Mouse (Mus musculus) testis, postnatal 14 days (tissue): ENCODE results near the gene Pdlim5.

ENCODE experiments used
- DNase-seq: peaks from one replicate; pipeline ENCODE4 v3.0.0; 2021; ENCODE audit warnings: low spot score

Gene Pdlim5

DNA sequence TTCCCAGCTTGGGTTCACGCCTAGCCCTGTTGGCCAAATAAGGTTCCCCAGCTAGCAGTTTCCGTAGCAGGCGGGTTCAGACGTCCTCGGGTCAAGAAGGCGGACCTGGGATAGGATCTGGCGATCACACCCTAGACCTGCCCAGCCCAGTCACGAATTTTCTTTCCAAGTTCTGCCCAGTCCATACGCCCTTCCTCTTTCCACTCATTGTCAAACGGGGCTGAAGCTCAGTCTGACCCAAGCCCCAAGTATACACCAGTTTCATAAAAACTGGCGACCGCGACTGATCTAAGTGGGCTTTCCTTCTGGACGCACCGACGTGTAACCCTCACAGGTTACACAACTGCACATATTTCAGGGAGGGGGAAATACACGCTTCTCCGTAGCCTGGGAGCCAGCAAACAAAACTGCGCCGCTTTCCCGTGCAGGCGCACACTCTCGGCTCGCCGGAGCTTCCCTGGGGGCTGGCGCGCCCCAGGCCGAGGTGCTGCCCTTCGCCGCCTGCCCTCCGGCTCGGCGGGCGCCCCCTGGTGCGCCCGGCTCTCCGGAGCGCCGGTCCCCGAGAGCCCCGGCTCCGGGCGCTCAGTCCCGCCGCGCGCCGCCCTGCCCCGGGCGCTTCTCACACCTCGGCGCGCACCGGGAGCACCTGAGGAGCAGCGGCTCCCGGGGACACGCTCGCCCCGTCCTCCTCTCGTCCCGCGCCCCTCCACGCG lies 544 bp downstream of the Pdlim5 start:
- DNase-seq: peak; percentile 63

DNA sequence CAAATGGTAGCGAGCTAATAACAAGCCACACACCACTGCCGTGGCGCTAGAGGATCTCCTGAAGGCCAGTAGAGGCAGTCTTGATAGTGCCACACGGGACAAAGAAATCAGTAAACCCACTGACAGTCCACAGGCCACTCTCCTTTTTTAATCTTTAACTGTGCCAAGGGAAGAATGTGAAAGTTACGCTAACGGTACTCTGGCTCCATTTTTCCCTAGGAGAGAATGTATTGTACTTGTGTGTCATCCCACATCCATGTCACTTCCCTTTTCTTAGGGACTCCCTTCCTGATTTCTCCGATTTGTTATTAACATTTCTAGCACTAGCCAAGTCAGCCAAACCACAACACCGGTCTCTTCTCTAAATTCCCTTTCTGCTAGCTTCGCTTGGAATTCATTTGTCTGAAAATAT lies 1.5 kb downstream of the Pdlim5 start:
- DNase-seq: no peak

DNA sequence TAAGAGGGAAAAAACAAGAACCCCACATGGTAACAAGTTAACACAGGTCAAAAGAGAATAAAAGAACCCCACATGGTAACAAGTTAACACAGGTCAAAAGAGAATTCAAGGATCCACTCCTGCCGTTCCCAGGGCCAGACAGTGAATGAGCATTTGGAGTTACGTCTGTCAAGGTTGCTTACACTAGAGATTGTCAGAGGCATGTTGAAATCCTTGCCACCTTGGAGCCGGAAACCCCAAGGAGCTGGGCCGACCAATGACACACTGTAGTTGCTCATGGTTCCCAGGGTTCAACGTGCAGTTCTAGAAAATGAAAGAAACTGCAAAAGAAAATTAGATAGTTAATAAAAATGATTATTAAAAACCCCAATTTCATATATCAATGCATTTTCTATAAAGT lies 4.0 kb downstream of the Pdlim5 start:
- peak; percentile 17 for DNase-seq

DNA sequence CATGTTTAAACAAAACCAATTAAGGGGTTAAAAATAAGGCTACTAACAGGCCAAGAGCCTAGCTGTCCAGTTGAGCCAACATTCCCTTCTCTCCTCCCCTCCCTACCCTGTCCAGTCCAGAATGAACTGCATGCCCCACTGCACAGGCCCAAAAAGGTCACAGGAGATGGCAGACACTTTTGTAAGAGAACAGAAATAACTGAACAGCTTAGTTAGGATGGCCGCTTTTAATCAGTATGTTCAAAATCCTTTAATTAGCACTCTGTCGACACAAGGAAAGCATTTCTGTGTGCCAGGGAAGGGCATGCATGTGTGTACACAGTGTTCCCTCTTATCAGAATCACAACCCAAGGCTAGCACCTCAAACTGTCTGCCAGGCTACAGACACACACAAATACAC lies 5.2 kb downstream of the Pdlim5 start:
- no peak for DNase-seq

DNA sequence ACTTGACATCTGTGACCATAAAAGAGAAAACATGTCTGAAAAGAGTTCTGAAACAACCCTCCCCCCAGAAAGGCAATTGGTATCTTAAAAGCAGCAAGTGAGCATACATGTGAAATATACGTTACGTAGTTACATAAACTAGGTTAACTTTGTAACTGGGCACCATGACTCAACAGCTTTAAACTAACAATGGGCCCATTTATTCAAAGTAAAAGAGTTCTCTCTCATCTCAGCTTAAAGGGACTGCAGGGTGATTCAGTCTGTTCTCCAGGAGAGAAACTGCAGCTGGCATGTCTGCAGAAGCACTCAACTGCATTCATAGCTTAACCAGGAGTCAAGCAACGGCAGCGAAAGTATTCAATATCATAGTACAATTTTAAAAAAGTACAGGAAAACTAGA lies 7.3 kb downstream of the Pdlim5 start:
- DNase-seq: no peak

DNA sequence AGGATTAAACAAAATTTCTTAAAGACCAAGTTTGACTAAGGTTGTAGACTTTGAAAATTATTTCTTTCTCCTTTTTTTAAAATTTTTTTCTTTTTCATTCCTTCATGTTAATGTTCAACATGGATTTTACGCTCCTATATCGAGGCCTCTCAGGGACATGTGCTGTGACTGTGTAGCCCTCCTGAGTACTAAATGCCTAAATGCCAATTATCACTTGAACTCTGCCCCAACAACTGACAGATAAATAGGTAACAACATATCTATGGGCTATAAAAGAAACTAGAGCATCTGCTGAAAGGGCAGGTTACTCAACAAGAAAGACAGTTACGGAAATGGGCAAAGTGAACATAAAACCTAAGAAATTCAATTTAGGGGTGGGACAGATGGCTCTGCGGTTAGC lies 9.0 kb downstream of the Pdlim5 start:
- no peak for DNase-seq

DNA sequence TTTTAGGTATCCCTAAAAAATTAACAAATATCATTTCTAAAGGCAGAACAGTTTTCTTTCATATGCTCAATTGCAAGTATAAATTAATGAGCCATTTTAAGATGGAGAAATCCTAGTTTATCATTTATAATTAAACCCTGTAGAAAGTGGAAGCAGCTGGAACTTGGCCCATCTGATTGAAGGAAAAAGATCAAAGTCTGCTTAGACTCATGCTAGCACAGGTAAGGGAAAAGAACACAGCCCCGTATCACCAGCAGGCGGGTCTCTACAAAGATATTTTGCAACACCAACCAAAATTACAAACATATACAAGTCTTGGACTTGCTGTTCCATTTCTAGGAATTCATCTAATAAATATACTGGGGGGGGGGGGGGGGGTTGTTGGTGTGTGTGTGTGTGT lies 9.8 kb downstream of the Pdlim5 start:
- DNase-seq: no peak

DNA sequence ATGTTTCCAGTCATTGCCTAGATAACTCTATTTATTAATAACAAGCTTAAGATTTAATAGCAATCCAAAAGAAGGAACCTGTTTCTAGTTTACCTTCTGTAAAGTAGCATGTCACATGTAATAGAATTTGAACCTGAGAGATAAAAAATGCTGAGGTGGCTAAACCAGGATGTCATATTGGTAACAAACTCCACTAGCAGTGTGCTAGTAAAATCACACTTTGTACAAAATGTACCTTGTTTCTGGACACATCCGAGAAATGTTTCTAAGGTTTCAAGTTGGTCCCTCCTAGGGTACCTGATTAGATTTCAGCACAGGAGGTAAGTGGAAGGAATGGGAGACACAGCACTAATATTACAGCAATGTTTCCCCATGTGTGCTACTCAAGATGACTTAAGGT lies 18.9 kb downstream of the Pdlim5 start:
- DNase-seq: no peak

DNA sequence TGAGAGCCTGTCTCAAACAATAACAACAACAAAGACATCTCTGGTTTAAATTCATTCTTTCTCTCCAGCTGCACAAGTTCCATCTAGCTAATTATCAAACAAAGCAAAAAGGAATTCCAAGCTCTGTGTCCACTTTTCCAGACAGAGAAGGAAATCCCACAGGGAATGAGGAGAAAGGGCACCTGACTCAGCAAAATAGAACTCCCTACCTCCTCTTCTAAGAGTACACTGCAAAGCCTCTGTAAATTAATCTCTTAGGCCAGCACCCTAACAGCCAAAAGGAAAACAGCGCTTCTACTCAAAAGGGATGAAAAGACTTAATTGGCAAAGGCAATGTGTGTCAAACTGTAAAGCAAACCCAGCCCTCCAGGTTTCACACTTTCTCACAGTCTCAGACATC lies 20.4 kb downstream of the Pdlim5 start:
- DNase-seq: no peak

DNA sequence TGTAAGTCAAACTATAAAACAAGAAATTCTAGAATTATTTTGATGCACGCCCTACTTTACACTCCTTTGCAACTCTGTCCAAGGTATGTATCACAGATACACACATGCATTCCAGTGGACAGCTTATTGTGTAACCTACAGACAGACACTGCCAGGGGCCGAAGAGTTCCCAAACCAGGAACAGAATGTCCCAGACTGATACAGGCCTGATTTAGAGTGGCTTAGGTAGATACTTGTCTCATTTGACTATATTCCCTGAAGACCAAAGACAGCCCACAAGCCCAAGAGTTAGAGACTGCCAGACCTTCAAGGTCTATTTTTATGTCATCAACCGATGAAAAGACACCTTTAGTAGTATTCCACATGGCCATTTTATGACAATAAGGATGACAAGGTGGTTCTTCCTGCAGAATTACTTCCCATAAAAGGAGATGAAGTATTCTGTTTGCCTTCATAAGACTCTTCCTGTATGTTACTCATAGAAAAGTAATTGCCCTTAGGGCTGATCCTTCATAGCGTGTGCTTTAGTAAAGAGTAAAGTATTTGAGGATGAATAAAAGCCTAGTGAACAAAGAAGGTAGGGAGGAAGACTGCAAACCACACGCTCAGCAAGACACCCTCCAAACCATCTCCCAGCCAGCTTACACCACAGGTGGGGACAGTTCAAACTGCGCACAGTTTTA lies 22.9 kb downstream of the Pdlim5 start:
- DNase-seq: no peak

DNA sequence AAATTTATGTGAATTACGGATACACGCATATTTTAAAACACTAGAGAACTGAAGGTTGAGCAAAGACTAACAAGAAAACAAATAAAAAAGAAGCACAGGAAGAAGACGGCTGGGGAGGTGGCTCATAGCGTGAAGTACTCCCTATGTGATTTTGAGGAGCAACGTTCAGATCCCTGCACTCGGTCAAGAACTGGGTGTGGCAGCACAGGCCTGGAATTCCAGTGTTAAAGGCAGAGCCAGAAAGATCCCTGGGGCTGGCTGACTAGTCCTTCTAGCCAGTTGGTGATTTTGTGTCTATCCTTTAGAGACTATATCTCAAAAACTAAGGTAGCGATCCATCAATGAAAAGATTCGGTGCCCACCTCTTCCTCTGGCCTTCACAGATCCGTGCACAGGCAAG lies 27.1 kb downstream of the Pdlim5 start:
- no peak for DNase-seq

DNA sequence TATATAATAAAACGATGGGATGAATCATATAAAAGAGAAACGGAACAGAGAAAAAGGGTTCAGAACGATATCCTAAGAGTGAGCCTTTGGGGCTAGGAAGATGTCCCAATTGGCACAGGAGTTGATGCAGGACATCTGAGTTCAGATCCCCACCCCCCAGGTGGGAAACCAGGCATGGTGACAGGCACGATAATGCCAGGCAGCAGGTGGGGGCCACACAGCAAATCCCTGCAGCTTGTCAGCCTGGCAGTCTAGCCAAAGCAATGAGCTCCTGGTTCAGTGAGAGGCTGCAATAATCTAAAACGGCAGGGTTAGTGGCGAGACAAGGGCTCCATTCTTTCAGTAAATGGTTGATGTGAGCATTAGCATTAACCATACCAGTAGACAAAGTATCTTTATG lies 33.4 kb downstream of the Pdlim5 start:
- no peak for DNase-seq

DNA sequence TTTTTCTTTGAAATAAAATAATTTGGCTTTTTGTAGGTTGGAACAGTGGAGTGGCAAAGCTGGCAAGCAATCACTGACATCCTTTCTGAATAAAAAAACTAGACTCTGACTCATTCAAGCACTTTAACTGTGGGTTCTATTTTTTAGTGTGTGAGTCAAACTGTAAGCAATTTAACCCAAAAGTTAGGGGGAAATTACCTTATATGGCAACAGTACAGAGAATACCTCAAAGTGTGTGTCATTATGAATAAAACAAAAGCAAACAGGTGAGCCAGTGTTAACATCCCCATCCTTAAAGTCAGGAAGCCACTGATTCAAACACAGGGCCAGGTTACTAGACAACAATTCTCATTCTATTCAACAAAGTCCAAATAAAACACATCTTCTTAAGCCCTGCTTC lies 36.5 kb downstream of the Pdlim5 start:
- DNase-seq: no peak

DNA sequence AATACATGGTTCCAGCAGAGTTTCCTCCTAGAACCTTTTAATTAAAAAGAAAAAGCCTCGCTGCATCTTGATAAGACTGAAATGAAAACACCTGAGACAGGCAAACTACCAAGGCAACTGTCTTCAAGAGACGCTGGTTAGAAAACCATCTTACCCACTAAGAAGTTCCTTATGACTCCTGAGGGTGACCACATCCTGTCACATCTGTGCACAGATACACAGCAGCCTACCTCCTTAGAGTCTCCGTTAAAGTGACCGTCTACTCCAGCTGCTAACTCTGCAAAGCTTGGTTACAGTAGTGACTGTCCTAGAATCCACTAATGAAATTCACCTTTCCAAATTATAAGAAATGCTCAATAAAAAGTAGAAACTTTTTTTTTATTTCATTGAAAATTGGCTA lies 38.8 kb downstream of the Pdlim5 start:
- DNase-seq: no peak

DNA sequence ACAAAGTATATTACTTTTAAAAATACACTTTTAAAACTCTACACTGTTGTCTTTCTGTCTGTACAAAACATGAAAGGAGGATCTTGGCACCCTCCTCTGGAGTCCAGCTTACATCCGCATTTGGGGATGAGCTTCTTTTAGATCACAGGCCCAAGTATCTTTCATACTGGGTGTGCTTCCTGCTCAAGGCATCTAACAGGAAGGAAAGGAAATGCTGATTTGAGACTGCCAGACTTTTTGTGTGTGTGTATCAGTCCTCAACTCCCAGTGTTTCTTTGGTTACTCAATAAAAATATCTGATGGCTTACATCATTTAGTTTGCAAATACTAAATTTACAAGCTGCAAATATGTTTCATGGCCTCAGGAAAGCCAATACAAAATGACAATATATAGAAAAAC lies 42.3 kb downstream of the Pdlim5 start:
- DNase-seq: no peak

DNA sequence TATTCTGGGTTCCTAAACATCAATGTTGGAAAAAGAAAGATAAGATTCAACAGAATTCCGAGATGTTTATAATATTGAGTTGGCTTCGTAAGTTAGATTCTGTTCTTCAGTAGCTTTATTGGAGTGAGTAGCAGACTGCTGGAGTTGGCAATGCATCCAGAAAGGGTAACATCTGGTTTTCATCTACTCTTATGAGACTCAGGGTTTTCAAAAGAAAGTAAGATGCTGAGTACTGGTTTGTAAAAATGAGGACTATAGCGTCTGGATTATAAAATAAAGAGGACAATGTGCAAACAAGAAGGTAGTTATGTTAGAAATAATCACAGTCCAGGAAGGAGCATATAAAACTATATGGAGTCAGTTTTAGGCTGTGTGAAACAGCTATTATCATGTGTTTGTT lies 45.0 kb downstream of the Pdlim5 start:
- DNase-seq: no peak

DNA sequence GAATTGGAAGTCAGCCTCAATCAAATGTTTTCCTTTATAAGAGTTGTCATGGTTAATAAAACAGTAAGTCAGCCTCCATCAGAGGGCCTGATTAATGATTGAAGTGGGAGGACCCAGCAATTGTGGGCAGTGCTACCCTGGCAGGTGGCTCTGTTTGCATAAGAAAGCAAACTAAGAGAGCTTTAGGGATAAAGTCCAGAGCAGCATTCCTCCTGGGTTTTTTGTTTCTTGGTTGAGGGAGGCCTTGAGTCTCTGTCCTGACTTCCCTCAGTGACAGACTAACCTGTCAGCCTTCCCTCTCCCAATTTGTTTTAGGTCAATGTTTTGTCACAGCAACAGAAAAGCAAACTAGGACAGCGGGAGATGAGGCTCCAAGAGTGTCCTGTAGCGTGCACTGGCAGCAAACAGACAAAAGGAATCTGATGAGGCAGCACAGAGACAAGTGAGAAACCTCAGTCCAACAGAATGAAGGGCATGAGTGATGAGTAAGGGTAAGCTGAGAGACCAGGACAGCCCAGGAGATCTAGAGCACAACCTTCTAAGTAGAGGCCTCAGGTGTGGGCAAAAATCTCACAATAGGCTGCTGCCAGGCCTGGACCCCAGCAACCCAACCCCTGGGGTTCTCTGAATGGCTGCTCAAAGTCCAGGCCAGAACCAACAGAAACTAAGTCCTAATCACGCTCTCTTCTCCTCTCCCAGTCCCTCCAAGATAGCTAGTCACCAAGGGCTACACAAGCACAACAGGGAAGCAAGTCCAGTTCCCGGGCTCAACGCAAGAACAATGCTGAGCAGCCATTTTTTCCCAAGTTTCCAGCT lies 46.5 kb downstream of the Pdlim5 start:
- DNase-seq: no peak

DNA sequence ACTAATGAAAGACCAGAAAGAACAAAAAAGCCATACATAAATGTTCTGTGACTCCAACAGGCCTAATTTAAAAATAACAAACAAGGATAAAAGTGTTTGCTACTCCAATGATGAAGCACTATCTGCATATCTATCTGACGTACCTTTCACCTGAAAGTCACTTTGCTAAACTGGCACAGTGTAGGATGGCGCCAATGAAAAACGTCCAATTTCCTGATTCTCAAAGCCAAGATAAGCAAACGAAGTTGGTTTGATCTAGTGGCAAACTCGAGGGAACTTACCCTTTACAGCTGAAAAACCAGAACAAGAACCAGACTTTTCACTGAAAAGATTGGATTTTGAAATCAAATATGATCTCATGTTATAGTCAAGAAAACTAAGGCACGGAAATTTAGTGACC lies 49.2 kb downstream of the Pdlim5 start:
- DNase-seq: no peak

DNA sequence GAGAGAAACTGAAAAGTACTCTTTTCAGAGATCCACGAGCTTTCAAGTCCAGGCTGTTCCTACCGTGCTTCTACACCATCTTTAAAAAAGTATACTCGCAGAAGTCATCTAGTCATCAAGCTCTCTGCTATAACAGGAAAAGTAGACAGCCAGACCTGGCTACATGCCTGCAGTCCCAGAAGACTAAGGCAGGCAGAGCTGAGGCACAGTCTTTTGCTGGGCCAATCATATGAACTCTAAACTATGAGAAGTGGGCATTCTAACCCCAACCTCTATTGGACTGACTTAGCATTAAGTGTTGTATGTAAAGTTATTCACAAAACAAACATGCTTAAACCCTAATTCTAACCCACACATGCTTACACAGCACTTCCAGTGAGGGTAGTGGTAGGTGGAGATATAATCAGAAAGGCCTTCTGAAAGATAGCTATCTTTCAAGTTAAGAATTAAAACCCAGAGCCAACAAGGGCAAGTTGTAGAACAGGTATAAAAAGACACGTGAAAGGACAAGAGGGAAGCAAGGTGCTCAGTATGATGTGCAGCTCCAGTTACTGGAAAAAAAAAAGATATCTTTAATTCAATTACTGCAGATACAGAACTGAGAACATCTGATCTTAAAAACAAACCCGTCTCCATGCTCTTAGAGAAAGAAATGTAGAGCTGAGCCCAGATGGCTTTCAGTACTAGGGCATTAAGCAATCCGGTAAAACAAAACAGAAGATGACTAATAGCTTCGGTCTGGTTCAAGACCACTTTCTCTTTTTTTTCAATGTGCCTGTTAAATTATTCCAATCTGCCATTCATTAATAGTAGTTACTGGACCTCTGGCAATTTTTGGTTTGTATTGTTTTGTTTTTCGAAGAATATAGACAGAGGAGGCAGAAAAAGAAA lies 50.0 kb downstream of the Pdlim5 start:
- DNase-seq: no peak

DNA sequence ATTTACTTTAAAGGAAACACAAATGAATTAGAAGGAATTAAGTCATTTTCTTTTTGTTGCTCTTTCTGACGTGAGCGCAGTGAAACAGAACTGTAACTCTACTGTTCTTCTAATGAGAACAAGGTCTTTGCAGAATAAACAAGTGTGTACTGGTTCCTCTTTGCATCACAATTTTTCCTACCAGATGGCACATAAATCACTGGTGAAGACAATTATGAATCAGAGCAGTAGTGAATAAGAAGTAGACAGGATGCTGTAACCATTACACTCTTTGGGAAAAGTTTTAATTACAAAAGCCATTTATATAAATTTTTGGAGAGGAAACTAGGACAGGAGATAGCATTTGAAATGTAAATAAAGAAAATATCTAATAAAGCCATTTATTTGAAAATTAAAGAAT lies 51.7 kb downstream of the Pdlim5 start:
- DNase-seq: no peak

DNA sequence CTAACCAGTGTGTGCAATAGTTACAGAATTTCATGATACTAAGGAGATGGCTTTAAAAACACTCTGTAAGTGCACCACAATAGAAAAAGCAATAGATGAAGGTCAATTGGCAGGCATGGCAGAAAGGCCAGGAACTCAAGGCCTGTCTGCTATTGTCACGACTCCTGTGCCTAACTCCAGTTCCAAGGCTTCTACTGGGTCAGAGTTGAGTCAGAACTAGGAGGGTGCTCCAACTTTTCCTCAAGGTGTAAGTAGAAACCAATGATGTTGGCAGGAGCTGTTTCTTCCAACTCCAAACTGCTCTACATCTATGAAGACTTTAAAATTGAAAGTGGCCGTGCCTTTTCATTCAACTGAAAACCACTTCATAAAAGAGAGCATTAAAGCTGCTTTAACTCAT lies 54.8 kb downstream of the Pdlim5 start:
- DNase-seq: no peak
